9 mouse cellular contexts compared by ENCODE assay signal in genomic region chr1:177444941-177445340, GRCm38 (mm10). TPM values are rescaled to one million over a fixed set of nuclear protein-coding genes. Genes with fewer than 3 reads are reported as not detected.
DNase-seq lines count a peak whose midpoint lies in the region; ATAC-seq and TF ChIP-seq lines count a peak whose summit lies in the region.
"Had no signal": no experiment of that assay in that cellular context is flagged by ENCODE, and none has a peak within 500 bp of the region (broad histone marks: within the 10 kb centered on the region; RNA-seq: fewer than 3 reads in every experiment).

No protein-coding gene starts in this region.

- no peak overlapping the region for H3K27ac ChIP-seq in lung, embryonic 14.5 days (ENCODE audit: low read depth)
- H3K27ac ChIP-seq in forebrain, embryonic 12.5 days: peak overlapping the region; percentile 100
- H3K27ac ChIP-seq in hindbrain, postnatal 0 days: peak overlapping the region; percentile 95; the same call in 1 of the 2 replicates
- H3K27ac ChIP-seq in neural tube, embryonic 15.5 days (replicated peaks): no peak overlapping the region

- H3K36me3 ChIP-seq in lung, embryonic 14.5 days (ENCODE audit: insufficient read depth): peaks cover 21% of the 10 kb centered on the region
- peaks cover 17% of the 10 kb centered on the region for H3K36me3 ChIP-seq in forebrain, embryonic 12.5 days (replicated peaks)
- peaks cover 8% of the 10 kb centered on the region for H3K36me3 ChIP-seq in hindbrain, postnatal 0 days (ENCODE audit: insufficient read depth, low read length)
- no peaks in the 10 kb centered on the region for H3K36me3 ChIP-seq in neural tube, embryonic 15.5 days

- peak overlapping the region; percentile 92 for H3K4me2 ChIP-seq in lung, embryonic 14.5 days
- peak overlapping the region; percentile 75 for H3K4me2 ChIP-seq in forebrain, embryonic 12.5 days
- peak overlapping the region; percentile 76 for H3K4me2 ChIP-seq in hindbrain, postnatal 0 days (ENCODE audit: low read depth, low read length)
- peak overlapping the region; percentile 91 for H3K4me2 ChIP-seq in neural tube, embryonic 15.5 days

- no peaks in the 10 kb centered on the region for H3K9me3 ChIP-seq in lung, embryonic 14.5 days (ENCODE audit: low read depth, low read length)
- H3K9me3 ChIP-seq in forebrain, embryonic 12.5 days: no peaks in the 10 kb centered on the region
- H3K9me3 ChIP-seq in hindbrain, postnatal 0 days (ENCODE audit: low read length): no peaks in the 10 kb centered on the region
- no peaks in the 10 kb centered on the region for H3K9me3 ChIP-seq in neural tube, embryonic 15.5 days (replicated peaks)
- H3K9me3 ChIP-seq: embryonic facial prominence, embryonic 15.5 days had no signal

- no peak for ATAC-seq in lung, embryonic 14.5 days (ENCODE audit: insufficient read depth)
- no peak for ATAC-seq in forebrain, embryonic 12.5 days (ENCODE audit: low FRiP score)
- no peak for ATAC-seq in hindbrain, postnatal 0 days
- no peak for ATAC-seq in neural tube, embryonic 15.5 days (ENCODE audit: low FRiP score)

- no peak for TF ChIP-seq CTCF in lung, embryonic 14.5 days (IDR thresholded peaks at IDR 0.05; ENCODE audit: low read depth)
- TF ChIP-seq CTCF in hindbrain, postnatal 0 days (IDR thresholded peaks at IDR 0.05; ENCODE audit: low read depth): no peak

- H3K27me3 ChIP-seq in lung, embryonic 14.5 days (ENCODE audit: insufficient read depth, low read length): no peaks in the 10 kb centered on the region
- no peaks in the 10 kb centered on the region for H3K27me3 ChIP-seq in forebrain, embryonic 12.5 days
- H3K27me3 ChIP-seq in hindbrain, postnatal 0 days (ENCODE audit: insufficient read depth, low read length): no peaks in the 10 kb centered on the region
- H3K27me3 ChIP-seq in neural tube, embryonic 15.5 days (replicated peaks): no peaks in the 10 kb centered on the region
- H3K27me3 ChIP-seq: embryonic facial prominence, embryonic 15.5 days had no signal

- no peak for DNase-seq in lung, embryonic 14.5 days
- no peak for DNase-seq in lung, postnatal 14 days
- no peak for DNase-seq in hindbrain, postnatal 0 days (ENCODE audit: low spot score)
- no peak for DNase-seq in layer of hippocampus, adult 9-10 months (ENCODE audit: low spot score)
- no peak for DNase-seq in heart, adult 9 months (ENCODE audit: low spot score in 2 of 2)
- DNase-seq: thymus, postnatal 36 days had no signal

- no peak overlapping the region for H3K9ac ChIP-seq in lung, embryonic 14.5 days
- H3K9ac ChIP-seq in forebrain, embryonic 12.5 days: peak overlapping the region; percentile 98
- H3K9ac ChIP-seq in hindbrain, postnatal 0 days (replicated peaks; ENCODE audit: low read length): peak overlapping the region; percentile 81
- no peak overlapping the region for H3K9ac ChIP-seq in neural tube, embryonic 15.5 days (replicated peaks)
- H3K9ac ChIP-seq: embryonic facial prominence, embryonic 15.5 days had no signal

- H3K4me3 ChIP-seq in lung, embryonic 14.5 days (ENCODE audit: low read depth, low read length): no peak overlapping the region
- H3K4me3 ChIP-seq in forebrain, embryonic 12.5 days (replicated peaks): peak overlapping the region; percentile 87
- peak overlapping the region; percentile 85 for H3K4me3 ChIP-seq in hindbrain, postnatal 0 days (ENCODE audit: low read length)
- no peak overlapping the region for H3K4me3 ChIP-seq in neural tube, embryonic 15.5 days (replicated peaks)

- peaks cover 9% of the 10 kb centered on the region for H3K4me1 ChIP-seq in lung, embryonic 14.5 days (ENCODE audit: insufficient read depth)
- H3K4me1 ChIP-seq in forebrain, embryonic 12.5 days: peaks cover 63% of the 10 kb centered on the region
- 0 out of 2 replicates have a peak, but pooled peaks cover 4% of the 10 kb centered on the region for H3K4me1 ChIP-seq in hindbrain, postnatal 0 days (ENCODE audit: insufficient read depth, low read length)
- H3K4me1 ChIP-seq in neural tube, embryonic 15.5 days: peaks cover 52% of the 10 kb centered on the region

- WGBS in lung, embryonic 14.5 days: 48% methylated on average over 5 of the region's 5 CpGs
- WGBS in forebrain, embryonic 12.5 days: 11% methylated on average over 5 of the region's 5 CpGs
- WGBS in hindbrain, postnatal 0 days: 19% methylated on average over 5 of the region's 5 CpGs
- 24% methylated on average over 5 of the region's 5 CpGs for WGBS in neural tube, embryonic 15.5 days

RNA-seq across cellular contexts. Expression of gene Zbtb18, which starts 2.8 kb away (rescaled TPM):
- 2.1 and 3.0 TPM in 2 replicates for polyA plus RNA-seq in lung, embryonic 14.5 days (2014; fragmentation: Nextera tagmentation; extraction: Ambion mirVana)
- polyA plus RNA-seq in forebrain, embryonic 12.5 days (2016; fragmentation: Nextera tagmentation; extraction: Ambion mirVana): 21.3 and 21.6 TPM in 2 replicates
- total RNA-seq in hindbrain, postnatal 0 days (2014; rRNA removed): 112 and 114 TPM in 2 replicates
- polyA plus RNA-seq in hindbrain, postnatal 0 days (2015; fragmentation: Nextera tagmentation; extraction: Ambion mirVana): 45.6 and 47.3 TPM in 2 replicates
- 3.8 and 4.3 TPM in 2 replicates for polyA plus RNA-seq in neural tube, embryonic 15.5 days (2015; fragmentation: Nextera tagmentation; extraction: Ambion mirVana)

Comparison
In these comparisons a context has a peak if more than half of its experiments do, and no peak if none do; other contexts are left out.
1. H3K27ac ChIP-seq: peak in forebrain, embryonic 12.5 days (single experiment) and hindbrain, postnatal 0 days (single experiment); none in lung, embryonic 14.5 days (single experiment) and neural tube, embryonic 15.5 days (single experiment).
2. H3K4me3 ChIP-seq: peak in forebrain, embryonic 12.5 days (single experiment) and hindbrain, postnatal 0 days (single experiment); none in lung, embryonic 14.5 days (single experiment) and neural tube, embryonic 15.5 days (single experiment).
3. H3K9ac ChIP-seq: peak in forebrain, embryonic 12.5 days (single experiment) and hindbrain, postnatal 0 days (single experiment); none in lung, embryonic 14.5 days (single experiment) and neural tube, embryonic 15.5 days (single experiment).
4. Peak in every context shown above with its lines, with median percentiles within 50 percentile points of each other: H3K4me2 ChIP-seq.